Mouse (Mus musculus): ENCODE data around the gene Psmd3. TPM values are rescaled to one million over a fixed set of nuclear protein-coding genes. Genes with fewer than 3 reads are reported as not detected.

Psmd3 gene
- polyA plus RNA-seq, 1 experiment from 2014 or later = 141 TPM

GRCm38 (mm10) chr11:98702323-98702722 lies 20.0 kb downstream of the Psmd3 start:
- ATAC-seq (replicated peaks; ENCODE audit: insufficient number of reproducible peaks, low FRiP score, low TSS enrichment, low read depth) = no peak
- WGBS = 78% methylated on average over 5 of the region's 5 CpGs
- DNase-seq (ENCODE audit: low spot score) = no peak
- Histone ChIP-seq H3K9ac (replicated peaks; ENCODE audit: low read length) (peak overlapping the region; percentile 25; the same call in 1 of the 2 replicates), H3K4me1 (ENCODE audit: control insufficient read depth, insufficient read depth, low read length) (no peaks in the 10 kb centered on the region), H3K4me3 (ENCODE audit: low read depth, low read length) (no peak overlapping the region), H3K4me2 (ENCODE audit: low read depth, low read length) (no peak overlapping the region), H3K36me3 (replicated peaks; ENCODE audit: control insufficient read depth, insufficient read depth, low read depth, low read length) (peaks cover 9% of the 10 kb centered on the region), H3K27me3 (ENCODE audit: control insufficient read depth, insufficient read depth, low read length) (no peaks in the 10 kb centered on the region), H3K27ac (replicated peaks; ENCODE audit: low read depth, low read length) (no peak overlapping the region), H3K9me3 (replicated peaks; ENCODE audit: control insufficient read depth, low read length) (no peaks in the 10 kb centered on the region)

- Histone ChIP-seq H3K4me2 (ENCODE audit: low read depth, low read length) (no peak overlapping the region), H3K36me3 (replicated peaks; ENCODE audit: control insufficient read depth, insufficient read depth, low read depth, low read length) (peaks cover 14% of the 10 kb centered on the region), H3K4me1 (ENCODE audit: control insufficient read depth, insufficient read depth, low read length) (no peaks in the 10 kb centered on the region), H3K27me3 (ENCODE audit: control insufficient read depth, insufficient read depth, low read length) (no peaks in the 10 kb centered on the region), H3K4me3 (ENCODE audit: low read depth, low read length) (no peak overlapping the region), H3K27ac (replicated peaks; ENCODE audit: low read depth, low read length) (no peak overlapping the region), H3K9me3 (replicated peaks; ENCODE audit: control insufficient read depth, low read length) (no peaks in the 10 kb centered on the region), H3K9ac (replicated peaks; ENCODE audit: low read length) (no peak overlapping the region)
- 88% methylated on average over 10 of the region's 10 CpGs for WGBS
- ATAC-seq (replicated peaks; ENCODE audit: insufficient number of reproducible peaks, low FRiP score, low TSS enrichment, low read depth) = no peak
- DNase-seq (ENCODE audit: low spot score) = no peak
Measured at GRCm38 (mm10) chr11:98705021-98705420, 22.7 kb downstream of the Psmd3 start.

- Histone ChIP-seq H3K36me3 (replicated peaks; ENCODE audit: control insufficient read depth, insufficient read depth, low read depth, low read length) (peaks cover 14% of the 10 kb centered on the region), H3K4me3 (ENCODE audit: low read depth, low read length) (no peak overlapping the region), H3K27me3 (ENCODE audit: control insufficient read depth, insufficient read depth, low read length) (no peaks in the 10 kb centered on the region), H3K4me1 (ENCODE audit: control insufficient read depth, insufficient read depth, low read length) (no peaks in the 10 kb centered on the region), H3K9me3 (replicated peaks; ENCODE audit: control insufficient read depth, low read length) (no peaks in the 10 kb centered on the region), H3K9ac (replicated peaks; ENCODE audit: low read length) (no peak overlapping the region), H3K4me2 (ENCODE audit: low read depth, low read length) (no peak overlapping the region), H3K27ac (replicated peaks; ENCODE audit: low read depth, low read length) (no peak overlapping the region)
- WGBS = 83% methylated on average over 22 of the region's 22 CpGs
- ATAC-seq (replicated peaks; ENCODE audit: insufficient number of reproducible peaks, low FRiP score, low TSS enrichment, low read depth) = no peak
- no peak for DNase-seq (ENCODE audit: low spot score)
Measured at GRCm38 (mm10) chr11:98707401-98708281, 25.3 kb downstream of the Psmd3 start.

- ATAC-seq (replicated peaks; ENCODE audit: insufficient number of reproducible peaks, low FRiP score, low TSS enrichment, low read depth) (no peak), DNase-seq (ENCODE audit: low spot score) (no peak)
- Histone ChIP-seq H3K27ac (replicated peaks; ENCODE audit: low read depth, low read length) (no peak overlapping the region), H3K36me3 (replicated peaks; ENCODE audit: control insufficient read depth, insufficient read depth, low read depth, low read length) (peaks cover 14% of the 10 kb centered on the region), H3K4me3 (ENCODE audit: low read depth, low read length) (no peak overlapping the region), H3K27me3 (ENCODE audit: control insufficient read depth, insufficient read depth, low read length) (no peaks in the 10 kb centered on the region), H3K4me1 (ENCODE audit: control insufficient read depth, insufficient read depth, low read length) (no peaks in the 10 kb centered on the region), H3K9ac (replicated peaks; ENCODE audit: low read length) (no peak overlapping the region), H3K4me2 (ENCODE audit: low read depth, low read length) (no peak overlapping the region), H3K9me3 (replicated peaks; ENCODE audit: control insufficient read depth, low read length) (no peaks in the 10 kb centered on the region)
- 91% methylated on average over 19 of the region's 19 CpGs for WGBS
Measured at GRCm38 (mm10) chr11:98708282-98708956, 26.1 kb downstream of the Psmd3 start.

- Histone ChIP-seq H3K36me3 (replicated peaks; ENCODE audit: control insufficient read depth, insufficient read depth, low read depth, low read length) (peaks cover 14% of the 10 kb centered on the region), H3K4me3 (ENCODE audit: low read depth, low read length) (no peak overlapping the region), H3K4me1 (ENCODE audit: control insufficient read depth, insufficient read depth, low read length) (no peaks in the 10 kb centered on the region), H3K27ac (replicated peaks; ENCODE audit: low read depth, low read length) (no peak overlapping the region), H3K27me3 (ENCODE audit: control insufficient read depth, insufficient read depth, low read length) (no peaks in the 10 kb centered on the region), H3K9ac (replicated peaks; ENCODE audit: low read length) (no peak overlapping the region), H3K9me3 (replicated peaks; ENCODE audit: control insufficient read depth, low read length) (no peaks in the 10 kb centered on the region), H3K4me2 (ENCODE audit: low read depth, low read length) (no peak overlapping the region)
- 89% methylated on average over 26 of the region's 26 CpGs for WGBS
- ATAC-seq (replicated peaks; ENCODE audit: insufficient number of reproducible peaks, low FRiP score, low TSS enrichment, low read depth) (no peak), DNase-seq (ENCODE audit: low spot score) (no peak)
Measured at GRCm38 (mm10) chr11:98709001-98709741, 26.8 kb downstream of the Psmd3 start.

- ATAC-seq (replicated peaks; ENCODE audit: insufficient number of reproducible peaks, low FRiP score, low TSS enrichment, low read depth) = peak; percentile 36; the same call in 1 of the 2 replicates
- 56% methylated on average over 12 of the region's 12 CpGs for WGBS
Measured at GRCm38 (mm10) chr11:98710416-98711045, 28.2 kb downstream of the Psmd3 start.

GRCm38 (mm10) chr11:98711046-98711434 lies 28.7 kb downstream of the Psmd3 start:
- Histone ChIP-seq H3K27me3 (ENCODE audit: control insufficient read depth, insufficient read depth, low read length) (no peaks in the 10 kb centered on the region), H3K9ac (replicated peaks; ENCODE audit: low read length) (no peak overlapping the region), H3K4me3 (ENCODE audit: low read depth, low read length) (no peak overlapping the region), H3K9me3 (replicated peaks; ENCODE audit: control insufficient read depth, low read length) (no peaks in the 10 kb centered on the region), H3K4me1 (ENCODE audit: control insufficient read depth, insufficient read depth, low read length) (no peaks in the 10 kb centered on the region), H3K4me2 (ENCODE audit: low read depth, low read length) (no peak overlapping the region), H3K36me3 (replicated peaks; ENCODE audit: control insufficient read depth, insufficient read depth, low read depth, low read length) (peaks cover 10% of the 10 kb centered on the region), H3K27ac (replicated peaks; ENCODE audit: low read depth, low read length) (no peak overlapping the region)
- WGBS = 72% methylated on average over 4 of the region's 4 CpGs
- ATAC-seq (replicated peaks; ENCODE audit: insufficient number of reproducible peaks, low FRiP score, low TSS enrichment, low read depth) = no peak
- DNase-seq (ENCODE audit: low spot score) = no peak

More at GRCm38 (mm10) chr11:98710416-98711045, 28.2 kb downstream of the Psmd3 start:
- H3K9ac ChIP-seq (replicated peaks; ENCODE audit: low read length) = no peak overlapping the region
- no peak overlapping the region for H3K4me2 ChIP-seq (ENCODE audit: low read depth, low read length)
- DNase-seq (ENCODE audit: low spot score) = peak; percentile 88
- H3K36me3 ChIP-seq (replicated peaks; ENCODE audit: control insufficient read depth, insufficient read depth, low read depth, low read length) = peaks cover 12% of the 10 kb centered on the region
- H3K4me1 ChIP-seq (ENCODE audit: control insufficient read depth, insufficient read depth, low read length) = no peaks in the 10 kb centered on the region
- no peaks in the 10 kb centered on the region for H3K9me3 ChIP-seq (replicated peaks; ENCODE audit: control insufficient read depth, low read length)
- no peaks in the 10 kb centered on the region for H3K27me3 ChIP-seq (ENCODE audit: control insufficient read depth, insufficient read depth, low read length)
- H3K4me3 ChIP-seq (ENCODE audit: low read depth, low read length) = no peak overlapping the region
- no peak overlapping the region for H3K27ac ChIP-seq (replicated peaks; ENCODE audit: low read depth, low read length)
